Mouse (Mus musculus): ENCODE results near the gene Fut2.
A peak's percentile ranks its signal among the peaks of the same experiment; 100 is the strongest.

The Fut2 gene

DNA sequence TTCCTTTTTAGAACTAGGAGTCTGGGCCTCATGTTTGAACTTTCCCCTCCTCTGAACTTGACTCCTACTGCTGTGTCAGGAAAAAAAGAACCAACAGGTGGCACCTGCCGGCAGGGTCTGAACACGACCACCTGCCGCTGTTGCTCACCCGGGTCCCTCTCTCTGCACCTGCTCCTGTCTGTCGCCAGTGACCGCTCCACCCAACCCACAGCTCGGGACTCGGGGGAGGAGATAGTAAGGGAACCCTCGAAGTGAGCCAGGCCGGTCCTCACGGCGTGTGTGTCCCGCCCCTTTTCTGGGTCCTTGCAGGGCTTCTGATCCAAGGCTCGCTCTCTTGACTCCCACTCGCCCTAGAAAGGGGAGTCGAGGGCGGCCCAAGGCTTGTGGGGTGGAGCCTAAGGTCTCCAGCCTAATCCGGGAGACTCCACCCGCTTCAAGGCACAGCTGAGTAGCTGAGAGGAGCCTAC lies 26.6 kb downstream of the Fut2 start, which contains the start of gene Mamstr:
Gene Mamstr (plus strand): TSS at position 417 of the 467 bp plus-strand sequence.
- no peak for DNase-seq (ENCODE audit: low read depth, low spot score)

GRCm38 (mm10) chr7:45638623-45639401 lies 27.4 kb downstream of the Fut2 start:
- no peak for DNase-seq (ENCODE audit: low read depth, low spot score)

- DNase-seq (ENCODE audit: low read depth, low spot score): no peak
These were observed 28.5 kb downstream of the Fut2 start for GRCm38 (mm10) chr7:45637710-45638109.

DNA sequence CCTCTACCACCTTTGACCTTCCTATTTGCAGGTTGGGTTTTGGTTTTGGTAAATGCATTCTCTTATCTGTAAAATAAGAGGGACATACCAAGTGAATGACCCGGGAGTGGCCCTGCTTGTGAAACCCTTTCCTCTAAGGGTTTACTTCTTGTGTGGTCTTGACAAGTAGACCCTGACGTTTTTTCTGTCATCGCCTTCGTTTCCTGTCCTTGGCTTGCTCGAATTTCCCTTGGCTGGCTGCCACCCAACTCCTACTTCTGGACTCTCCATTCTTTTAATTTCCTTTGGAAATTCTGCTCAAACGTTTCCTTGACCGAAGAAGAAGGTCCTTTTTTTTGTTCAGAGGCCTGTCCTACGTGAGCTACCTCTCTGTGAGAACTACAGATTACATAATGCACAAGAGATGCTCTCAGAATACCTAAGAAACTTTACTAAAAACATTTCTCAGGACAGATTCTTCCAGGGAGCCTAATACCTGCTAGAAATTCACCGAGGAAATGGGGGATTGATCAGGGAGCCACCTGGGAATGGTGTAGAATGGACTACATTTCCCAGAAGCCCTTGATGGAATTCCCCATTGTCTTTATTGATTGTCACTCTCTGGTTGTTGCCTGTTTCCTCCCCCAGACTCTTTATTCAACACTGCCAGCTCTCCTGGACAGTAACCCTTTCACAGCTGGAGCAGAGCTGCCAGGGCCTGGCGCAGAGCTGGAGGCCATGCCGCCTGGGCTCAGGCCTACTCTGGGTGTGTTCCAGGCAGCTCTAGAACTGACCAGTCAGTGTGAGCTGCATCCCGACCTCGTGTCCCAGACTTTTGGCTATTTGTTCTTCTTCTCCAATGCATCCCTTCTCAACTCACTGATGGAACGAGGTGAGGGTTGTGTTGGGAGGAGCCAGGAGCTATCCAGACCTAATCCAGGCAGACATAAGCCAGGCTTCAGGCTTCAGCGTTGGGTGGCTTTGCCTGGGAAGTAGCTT lies 30.2 kb downstream of the Fut2 start:
- DNase-seq (ENCODE audit: low read depth, low spot score): no peak

DNA sequence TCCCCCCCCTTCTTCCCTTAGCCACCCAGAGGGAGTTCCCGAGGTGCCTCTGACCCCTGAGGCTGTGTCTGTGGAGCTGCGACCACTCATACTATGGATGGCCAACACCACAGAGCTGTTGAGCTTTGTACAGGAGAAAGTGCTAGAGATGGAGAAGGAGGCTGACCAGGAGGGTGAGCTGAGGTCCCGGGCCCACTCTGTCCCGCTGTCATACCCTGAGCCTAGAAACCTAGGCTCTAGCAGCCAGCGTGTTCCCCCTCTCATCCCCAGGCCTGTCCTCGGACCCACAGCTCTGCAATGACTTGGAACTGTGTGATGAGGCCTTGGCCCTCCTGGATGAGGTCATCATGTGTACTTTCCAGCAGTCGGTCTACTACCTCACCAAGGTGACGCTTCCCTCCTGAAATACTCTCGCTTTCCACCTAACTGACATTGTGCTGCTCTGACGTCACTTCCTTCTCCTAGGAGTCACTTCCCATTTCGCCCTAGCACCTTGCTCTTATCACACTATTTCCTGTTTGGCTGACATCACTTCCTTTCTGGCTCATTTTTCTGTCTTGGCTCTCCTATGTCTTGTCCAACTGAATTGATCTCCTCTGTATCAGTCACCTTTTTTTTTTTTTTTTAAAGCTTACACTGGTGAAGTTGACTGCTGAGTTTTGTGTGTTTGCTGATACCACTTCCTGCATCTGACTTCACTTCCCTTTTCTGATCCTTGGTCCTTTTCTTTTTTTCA lies 31.1 kb downstream of the Fut2 start:
- DNase-seq (ENCODE audit: low read depth, low spot score): peak; percentile 41

DNA sequence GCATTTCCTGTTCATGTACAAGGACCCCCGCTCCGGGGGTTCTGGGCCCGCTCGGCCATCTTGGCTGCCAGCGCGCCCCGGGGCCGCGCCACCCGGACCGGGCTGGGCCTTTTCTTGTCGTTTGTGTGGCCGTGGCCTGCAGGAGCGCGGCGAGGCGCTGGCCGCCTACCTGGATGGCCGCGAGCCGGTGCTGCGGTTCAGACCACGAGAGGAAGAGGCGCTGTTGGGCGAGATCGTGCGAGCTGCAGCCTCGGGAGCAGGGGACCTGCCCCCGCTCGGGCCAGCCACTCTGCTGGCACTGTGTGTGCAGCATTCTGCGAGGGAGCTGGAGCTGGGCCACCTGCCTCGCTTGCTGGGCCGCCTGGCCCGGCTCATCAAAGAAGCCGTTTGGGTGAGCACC lies 33.7 kb downstream of the Fut2 start:
- DNase-seq (ENCODE audit: low read depth, low spot score): no peak

GRCm38 (mm10) chr7:45630064-45630907 lies 35.9 kb downstream of the Fut2 start:
- no peak for DNase-seq (ENCODE audit: low read depth, low spot score)

- peak; percentile 92 for DNase-seq (ENCODE audit: low read depth, low spot score)
These were observed 37.6 kb downstream of the Fut2 start for GRCm38 (mm10) chr7:45628364-45629294.

- DNase-seq (ENCODE audit: low read depth, low spot score): no peak
These were observed 38.9 kb downstream of the Fut2 start, which contains the start of gene Rasip1 for GRCm38 (mm10) chr7:45627261-45627660. Rasip1 (plus strand) TSS chr7:45627488.

DNA sequence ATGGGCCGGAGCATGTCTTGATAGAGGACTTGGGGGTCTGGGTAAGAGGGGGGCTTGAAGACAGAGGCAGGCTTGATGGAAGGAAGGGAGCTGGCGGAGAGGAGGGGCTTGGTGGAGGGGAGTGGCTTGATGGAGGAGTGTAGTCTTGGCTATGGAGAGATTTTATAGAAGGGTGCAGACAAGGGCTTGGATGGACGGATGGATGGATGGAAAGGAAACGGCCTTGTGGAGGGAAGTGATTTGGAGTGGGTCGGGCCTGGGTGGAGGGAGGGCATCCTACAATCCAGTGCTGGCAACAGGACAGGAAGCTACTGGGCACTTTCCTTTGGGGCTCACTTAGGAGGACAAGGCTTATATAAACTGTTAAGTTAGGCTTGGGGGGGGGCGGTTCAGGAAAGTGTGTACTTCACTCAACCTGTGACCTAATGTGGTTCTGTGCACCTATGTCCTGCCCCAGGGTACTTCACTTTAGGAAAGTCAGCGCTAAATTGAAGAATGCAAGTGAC lies 39.6 kb downstream of the Fut2 start:
- no peak for DNase-seq (ENCODE audit: low read depth, low spot score)

- DNase-seq (ENCODE audit: low read depth, low spot score): no peak
These were observed 40.7 kb downstream of the Fut2 start for GRCm38 (mm10) chr7:45625481-45625880.

- no peak for DNase-seq (ENCODE audit: low read depth, low spot score)
These were observed 41.5 kb downstream of the Fut2 start for GRCm38 (mm10) chr7:45624718-45625117.

- DNase-seq (ENCODE audit: low read depth, low spot score): no peak
These were observed 42.7 kb downstream of the Fut2 start for GRCm38 (mm10) chr7:45623507-45623906.

DNA sequence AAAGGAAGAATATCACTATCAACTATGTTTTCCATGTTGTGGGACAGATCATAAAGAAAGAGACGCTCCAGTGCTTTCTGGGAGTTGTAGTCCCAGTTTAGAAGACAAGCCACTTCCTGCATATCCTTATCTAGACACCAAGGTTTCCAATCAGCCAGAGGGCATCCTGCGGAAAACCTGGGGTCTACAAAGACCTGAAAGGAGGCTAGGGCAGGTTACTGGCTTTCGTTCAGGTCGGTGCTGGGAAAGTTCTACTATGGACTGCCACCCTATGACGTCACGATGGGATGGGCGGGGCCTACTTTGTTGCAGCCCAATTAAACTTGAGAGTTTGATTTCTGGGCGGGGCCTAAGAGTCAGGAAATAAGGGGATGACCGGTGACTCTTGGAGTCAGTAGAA lies 44.8 kb downstream of the Fut2 start, which contains the start of gene Izumo1:
Gene Izumo1 (plus strand): TSS at position 369 of the 400 bp plus-strand sequence.
- peak; percentile 31 for DNase-seq (ENCODE audit: low read depth, low spot score)

DNA sequence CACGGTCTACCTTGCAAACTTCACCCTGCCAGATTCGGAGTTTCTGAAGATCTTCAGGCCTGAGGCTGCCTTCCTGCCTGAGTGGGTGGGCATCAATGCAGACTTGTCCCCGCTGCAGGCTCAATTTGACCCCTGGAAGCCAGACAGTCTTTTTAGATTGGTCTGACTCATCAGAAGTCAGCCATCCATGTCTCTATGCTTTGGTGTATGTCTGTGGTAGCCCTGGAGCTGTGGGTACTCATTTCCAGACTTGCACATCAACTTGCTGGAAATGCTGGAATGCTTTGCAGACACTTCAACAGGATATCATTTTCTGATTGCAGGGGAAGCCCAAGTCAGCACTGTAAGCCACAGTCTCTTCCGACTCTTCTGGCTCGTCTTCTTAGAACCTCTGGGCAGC lies 46.6 kb downstream of the Fut2 start:
- no peak for DNase-seq (ENCODE audit: low read depth, low spot score)

DNA sequence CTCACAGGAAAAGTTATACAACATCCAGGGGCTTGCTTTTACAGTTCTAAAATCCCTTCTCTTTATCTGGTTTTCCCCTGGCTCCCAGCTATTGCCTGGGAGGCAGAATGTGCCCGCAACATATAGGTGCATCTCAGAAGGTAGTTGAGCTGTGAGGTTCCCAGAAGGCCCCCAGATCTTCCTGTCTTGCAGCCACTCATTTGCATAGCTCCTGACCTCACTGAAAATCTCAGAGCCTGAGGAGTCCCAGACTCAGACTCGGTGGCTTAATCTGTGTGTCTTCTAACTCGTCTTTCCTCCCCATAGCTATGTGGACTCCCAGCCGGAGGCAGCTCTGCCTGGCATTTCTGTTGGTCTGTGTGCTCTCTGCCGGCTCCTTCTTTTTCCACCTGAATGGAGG lies 47.9 kb downstream of the Fut2 start:
- DNase-seq (ENCODE audit: low read depth, low spot score): no peak

DNA sequence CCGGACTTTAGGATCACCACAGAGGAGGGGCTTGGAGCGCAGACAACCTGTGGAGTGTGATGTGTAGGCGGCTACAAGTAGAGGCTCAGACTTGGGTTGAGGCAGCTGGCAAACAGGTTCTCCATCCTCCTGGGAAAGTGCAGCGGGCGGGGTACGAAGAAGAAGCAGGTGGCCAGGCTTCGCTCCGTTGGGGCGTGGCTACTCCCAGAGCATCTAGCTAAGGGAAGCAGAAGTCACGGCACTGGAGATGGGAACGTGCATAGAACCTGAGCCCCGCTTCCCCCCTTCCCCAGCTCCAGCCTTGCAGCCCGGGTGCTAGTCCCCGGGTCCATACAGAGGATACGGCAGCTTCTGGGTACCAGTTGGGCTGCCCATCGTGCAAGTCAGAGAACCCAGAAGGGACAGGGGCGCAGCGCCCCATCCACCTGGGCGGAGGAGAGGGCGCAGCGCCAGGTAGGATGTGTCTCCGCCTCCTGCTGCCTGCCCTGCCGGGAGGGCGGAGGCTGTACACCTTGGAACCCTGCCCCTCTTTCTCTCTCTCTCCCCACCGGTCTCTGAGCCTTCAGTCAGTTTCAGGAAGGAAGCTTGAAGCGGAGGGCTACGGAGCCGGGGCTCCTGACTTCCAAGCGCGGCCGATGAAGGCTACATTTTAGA lies 49.0 kb downstream of the Fut2 start, which contains the start of gene Fut1:
Gene Fut1 (plus strand): TSS at position 248 of the 654 bp plus-strand sequence.
- DNase-seq (ENCODE audit: low read depth, low spot score): no peak

GRCm38 (mm10) chr7:45616277-45616676 lies 49.9 kb downstream of the Fut2 start:
- DNase-seq (ENCODE audit: low read depth, low spot score): no peak

GRCm38 (mm10) chr7:45609511-45609910 lies 56.7 kb downstream of the Fut2 start:
- DNase-seq (ENCODE audit: low read depth, low spot score): no peak
